Mouse (Mus musculus): ENCODE measurements around the gene Uhrf1bp1. TPM values are rescaled to one million over a fixed set of nuclear protein-coding genes. Genes with fewer than 3 reads are reported as not detected.

The Uhrf1bp1 gene
- total RNA-seq, 1 experiment, result 16.5 TPM

GRCm38 (mm10) chr17:27820568-27821406 lies 35.5 kb upstream of the Uhrf1bp1 start, which contains the start of gene D17Wsu92e:
TSS of gene D17Wsu92e (minus strand) at chr17:27820648.
- Histone ChIP-seq H3K4me1 (ENCODE audit: control insufficient read depth in 2 of 2, insufficient read depth in 2 of 2, low read length in 2 of 2, poor library complexity in 1 of 2) (peaks cover 2 to 17% of the 10 kb centered on the region in 2 experiments; a peak in 2 of 4 replicates), H3K4me3 (ENCODE audit: insufficient read depth in 1 of 2, low read depth in 1 of 2, low read length in 2 of 2, poor library complexity in 1 of 2, severe bottlenecking in 1 of 2) (peak within 1 kb of the TSS; percentile 87 to 98), H3K36me3 (ENCODE audit: control insufficient read depth, insufficient read depth, low read length, poor library complexity, severe bottlenecking) (no peaks in the 10 kb centered on the region), H3K9ac (ENCODE audit: insufficient read depth, low read depth, low read length, poor library complexity, severe bottlenecking) (peak within 1 kb of the TSS; percentile 85), H3K27ac (ENCODE audit: insufficient read depth, low read depth, low read length, poor library complexity, severe bottlenecking) (no peak within 1 kb of the TSS), H3K9me3 (ENCODE audit: control insufficient read depth, insufficient read depth, low read depth, low read length) (no peaks in the 10 kb centered on the region)
- peak; percentile 98 for DNase-seq (ENCODE audit: low read depth, low spot score)
- in situ Hi-C loops (cut with MboI; ENCODE audit: low sequenced_read_pairs in 2 of 2, unreplicated experiment in 2 of 2), result no loop called here
- no peak for TF ChIP-seq ZNF384 (IDR thresholded peaks at IDR 0.05; ENCODE audit: low read depth, low read length)
- TF ChIP-seq HCFC1 (IDR thresholded peaks at IDR 0.05; ENCODE audit: borderline replicate concordance, insufficient read depth, low read length), result peak; percentile 62; the same call in 1 of the 2 replicates

GRCm38 (mm10) chr17:27821407-27822338 lies 34.6 kb upstream of the Uhrf1bp1 start:
- Histone ChIP-seq H3K4me1 (ENCODE audit: control insufficient read depth in 2 of 2, insufficient read depth in 2 of 2, low read length in 2 of 2, poor library complexity in 1 of 2) (peaks cover 2 to 22% of the 10 kb centered on the region in 2 experiments; a peak in 2 of 4 replicates), H3K36me3 (ENCODE audit: control insufficient read depth, insufficient read depth, low read length, poor library complexity, severe bottlenecking) (no peaks in the 10 kb centered on the region), H3K27ac (ENCODE audit: insufficient read depth, low read depth, low read length, poor library complexity, severe bottlenecking) (no peak overlapping the region), H3K9ac (ENCODE audit: insufficient read depth, low read depth, low read length, poor library complexity, severe bottlenecking) (peak overlapping the region; percentile 59; the same call in 1 of the 2 replicates), H3K4me3 (ENCODE audit: insufficient read depth in 1 of 2, low read depth in 1 of 2, low read length in 2 of 2, poor library complexity in 1 of 2, severe bottlenecking in 1 of 2) (peak overlapping the region in 1 of 2 experiments; percentile 45; a peak in 2 of 4 replicates), H3K9me3 (ENCODE audit: control insufficient read depth, insufficient read depth, low read depth, low read length) (no peaks in the 10 kb centered on the region)
- in situ Hi-C loops (cut with MboI; ENCODE audit: low sequenced_read_pairs in 2 of 2, unreplicated experiment in 2 of 2), result no loop called here
- DNase-seq (ENCODE audit: low read depth, low spot score), result no peak
- TF ChIP-seq MAFK (IDR thresholded peaks at IDR 0.05; ENCODE audit: insufficient read depth, low read depth, low read length) (no peak), ZNF384 (IDR thresholded peaks at IDR 0.05; ENCODE audit: low read depth, low read length) (no peak), ZC3H11A (IDR thresholded peaks at IDR 0.05; ENCODE audit: borderline replicate concordance, low read depth, low read length) (no peak)

- no peak overlapping the region for H3K27ac ChIP-seq (ENCODE audit: insufficient read depth, low read depth, low read length, poor library complexity, severe bottlenecking)
- in situ Hi-C loops (cut with MboI; ENCODE audit: low sequenced_read_pairs in 2 of 2, unreplicated experiment in 2 of 2), result no loop called here
- peaks cover 8 to 22% of the 10 kb centered on the region in 2 experiments for H3K4me1 ChIP-seq (ENCODE audit: control insufficient read depth in 2 of 2, insufficient read depth in 2 of 2, low read length in 2 of 2, poor library complexity in 1 of 2)
- no peak for TF ChIP-seq ZC3H11A (IDR thresholded peaks at IDR 0.05; ENCODE audit: borderline replicate concordance, low read depth, low read length)
- no peak for TF ChIP-seq ZNF384 (IDR thresholded peaks at IDR 0.05; ENCODE audit: low read depth, low read length)
- no peak for TF ChIP-seq CHD2 (IDR thresholded peaks at IDR 0.05; ENCODE audit: low read depth, low read length)
- no peak for TF ChIP-seq HCFC1 (IDR thresholded peaks at IDR 0.05; ENCODE audit: borderline replicate concordance, insufficient read depth, low read length)
- TF ChIP-seq MAFK (IDR thresholded peaks at IDR 0.05; ENCODE audit: insufficient read depth, low read depth, low read length), result no peak
- H3K9me3 ChIP-seq (ENCODE audit: control insufficient read depth, insufficient read depth, low read depth, low read length), result no peaks in the 10 kb centered on the region
- no peaks in the 10 kb centered on the region for H3K36me3 ChIP-seq (ENCODE audit: control insufficient read depth, insufficient read depth, low read length, poor library complexity, severe bottlenecking)
- H3K9ac ChIP-seq (ENCODE audit: insufficient read depth, low read depth, low read length, poor library complexity, severe bottlenecking), result no peak overlapping the region
- H3K4me3 ChIP-seq (ENCODE audit: insufficient read depth in 1 of 2, low read depth in 1 of 2, low read length in 2 of 2, poor library complexity in 1 of 2, severe bottlenecking in 1 of 2), result no peak overlapping the region
- no peak for DNase-seq (ENCODE audit: low read depth, low spot score)
Observed at GRCm38 (mm10) chr17:27823142-27823905, 32.9 kb upstream of the Uhrf1bp1 start.

DNA sequence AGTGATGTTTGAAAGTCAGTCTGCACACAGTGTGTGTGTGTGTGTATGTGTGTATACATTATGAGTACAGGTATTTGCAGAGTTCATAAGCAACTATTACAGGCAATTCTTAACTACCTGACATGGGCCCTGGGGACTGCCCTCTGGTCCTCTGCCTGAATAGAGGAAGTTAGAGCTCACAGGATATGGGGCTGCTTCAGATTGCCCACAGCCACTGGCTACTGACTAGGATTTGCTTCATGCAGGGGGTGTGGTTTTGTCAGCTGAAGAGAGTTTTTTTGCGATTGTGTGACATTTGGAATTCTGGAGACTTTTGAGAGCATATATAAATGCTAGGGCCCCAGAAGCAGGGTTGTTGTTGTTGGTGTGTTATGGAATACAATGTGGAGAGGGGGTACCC lies 31.3 kb upstream of the Uhrf1bp1 start:
- Histone ChIP-seq H3K4me1 (ENCODE audit: control insufficient read depth in 2 of 2, insufficient read depth in 2 of 2, low read length in 2 of 2, poor library complexity in 1 of 2) (peaks cover 8 to 22% of the 10 kb centered on the region in 2 experiments), H3K36me3 (ENCODE audit: control insufficient read depth, insufficient read depth, low read length, poor library complexity, severe bottlenecking) (no peaks in the 10 kb centered on the region), H3K9me3 (ENCODE audit: control insufficient read depth, insufficient read depth, low read depth, low read length) (no peaks in the 10 kb centered on the region), H3K4me3 (ENCODE audit: insufficient read depth in 1 of 2, low read depth in 1 of 2, low read length in 2 of 2, poor library complexity in 1 of 2, severe bottlenecking in 1 of 2) (no peak overlapping the region), H3K27ac (ENCODE audit: insufficient read depth, low read depth, low read length, poor library complexity, severe bottlenecking) (peak overlapping the region; percentile 66; the same call in 1 of the 2 replicates), H3K9ac (ENCODE audit: insufficient read depth, low read depth, low read length, poor library complexity, severe bottlenecking) (no peak overlapping the region)
- DNase-seq (ENCODE audit: low read depth, low spot score), result no peak
- in situ Hi-C loops (cut with MboI; ENCODE audit: low sequenced_read_pairs in 2 of 2, unreplicated experiment in 2 of 2), result no loop called here
- no peak for TF ChIP-seq HCFC1 (IDR thresholded peaks at IDR 0.05; ENCODE audit: borderline replicate concordance, insufficient read depth, low read length)

Measured in ES-E14 (cell line).